Mouse (Mus musculus) neural tube, embryonic 14.5 days (tissue): Measurements from ENCODE around the gene Tcl1b3. TPM values are rescaled to one million over a fixed set of nuclear protein-coding genes. Genes with fewer than 3 reads are reported as not detected.

ENCODE experiments used
- ATAC-seq: fragments of 200-750 bp; cut with Nextera tagmentation; 2 replicates; pipeline ENCODE4 v1.8.0; 2017; ENCODE audit warnings: low read depth, mild to moderate bottlenecking, moderate TSS enrichment, moderate library complexity
- H3K27ac ChIP-seq: fragments of 300-500 bp; sonication (generic); 2 replicates; pipeline ENCODE4 v1.5.1; 2014; ENCODE audit warnings: low read depth, mild to moderate bottlenecking, control low read depth, low read length, moderate library complexity, mixed read lengths
- H3K27me3 ChIP-seq: fragments of 300-500 bp; sonication (generic); 2 replicates; pipeline ENCODE4 v1.6.1; 2014; ENCODE audit warnings: low read length; ENCODE audit not compliant: control insufficient read depth, insufficient read depth
- H3K36me3 ChIP-seq: fragments of 300-500 bp; sonication (generic); 2 replicates; pipeline ENCODE4 v1.6.1; 2014; ENCODE audit warnings: low read length, mixed read lengths; ENCODE audit not compliant: control insufficient read depth, insufficient read depth
- H3K4me1 ChIP-seq: fragments of 300-500 bp; sonication (generic); 2 replicates; pipeline ENCODE4 v1.6.1; 2014; ENCODE audit warnings: low read length; ENCODE audit not compliant: control insufficient read depth, insufficient read depth
- H3K4me2 ChIP-seq: fragments of 300-500 bp; sonication (generic); 2 replicates; pipeline ENCODE4 v1.6.1; 2014; ENCODE audit warnings: mild to moderate bottlenecking, low read depth, low read length, control low read depth
- H3K4me3 ChIP-seq: fragments of 300-500 bp; sonication (generic); 2 replicates; pipeline ENCODE4 v1.5.1; 2014; ENCODE audit warnings: low read depth, low read length, control low read depth, mixed read lengths
- H3K9ac ChIP-seq: fragments of 300-500 bp; sonication (generic); replicated peaks from 2 replicates; pipeline ENCODE4 v1.6.1; 2014; ENCODE audit warnings: low read depth, mild to moderate bottlenecking, control low read depth, low read length, mixed read lengths
- H3K9me3 ChIP-seq: fragments of 300-500 bp; sonication (generic); 2 replicates; pipeline ENCODE4 v1.6.1; 2016; ENCODE audit warnings: low read length; ENCODE audit not compliant: control insufficient read depth
- WGBS: fragments of 180-500 bp; shearing (Covaris S2); extraction: QIAGEN DNeasy Blood & Tissue Kit; methylation state at CpG from one replicate; pipeline ENCODE4 v1.1.7; 2014; 5-methylcytosine and 5-hydroxymethylcytosine counted together
- polyA plus RNA-seq: library from polyadenylated mRNA; unstranded; fragments of >200 nt; fragmentation: Nextera tagmentation; extraction: Ambion mirVana; gene quantifications from 2 replicates; pipeline ENCODE4 v1.2.1, GENCODE M21; 2014

Gene Tcl1b3
- polyA plus RNA-seq, 1 experiment from 2014 or later: not detected

DNA sequence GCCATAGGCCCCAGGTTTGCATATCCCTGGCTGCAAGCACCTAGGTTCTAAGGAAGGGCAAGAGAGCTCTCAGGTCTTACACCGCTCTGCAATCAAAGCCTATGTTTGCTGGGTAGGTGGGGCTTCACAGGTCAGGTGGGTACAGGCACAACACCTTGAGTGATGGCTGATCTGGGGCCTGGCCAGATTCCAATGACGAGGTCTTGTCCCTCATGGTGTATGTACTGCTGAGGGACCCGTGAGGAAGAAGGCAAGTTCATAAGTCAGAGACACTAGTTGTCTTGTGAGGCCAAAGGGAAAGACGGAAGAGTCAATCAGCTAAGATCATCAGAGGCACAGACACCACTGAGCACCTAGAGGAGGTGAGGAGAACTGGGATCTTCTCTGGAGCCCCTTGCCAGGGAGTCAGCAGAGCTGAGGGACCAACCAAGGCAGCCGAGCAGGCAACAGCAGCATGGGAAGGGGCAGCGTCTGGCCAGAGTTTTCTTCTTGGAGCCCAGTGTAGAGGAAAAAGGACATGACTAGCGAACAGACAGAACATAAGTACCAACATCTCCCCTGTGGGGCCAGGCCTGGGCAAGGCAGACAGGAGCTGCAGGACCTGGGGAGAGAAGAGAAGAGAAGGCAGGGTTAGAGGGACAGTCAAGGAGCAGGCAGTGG, 26.4 kb downstream of the Tcl1b3 start:
- 90% methylated on average over 7 of the region's 7 CpGs for WGBS

DNA sequence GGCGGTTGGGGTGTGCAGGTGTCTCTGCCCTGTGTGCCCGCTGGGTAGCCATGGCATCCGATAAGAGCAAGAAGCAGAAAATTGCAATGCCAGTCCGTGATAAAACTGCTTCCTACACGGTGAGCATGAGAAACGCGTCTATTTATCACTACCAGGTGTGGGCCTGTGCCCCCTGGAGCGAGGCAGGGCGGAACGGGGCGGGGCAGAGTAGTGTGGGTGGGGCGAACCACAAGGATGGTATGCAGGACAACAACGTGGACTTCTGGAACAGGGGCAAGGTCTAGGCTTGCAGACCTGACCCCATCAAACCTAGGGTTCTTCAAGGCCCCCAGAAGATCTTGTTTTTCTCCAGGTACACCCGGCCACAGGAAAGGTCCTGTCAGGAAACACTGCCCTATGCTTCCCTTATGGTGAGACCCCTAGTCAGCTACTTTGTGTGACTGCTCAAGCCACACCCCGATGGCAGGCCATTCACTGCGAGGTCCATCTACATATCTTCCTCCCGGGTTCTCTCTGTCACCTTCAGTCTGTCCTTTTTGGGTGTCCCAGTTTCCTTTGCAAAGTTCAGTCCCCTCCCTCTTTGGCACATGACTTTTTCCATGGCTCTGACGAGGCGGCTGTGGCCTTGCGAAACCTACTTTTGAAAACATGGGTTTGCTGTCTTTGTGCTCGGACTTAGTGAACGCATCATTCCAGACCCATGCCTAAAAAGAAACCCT, 31.9 kb downstream of the Tcl1b3 start, which contains the start of gene Tcl1:
Gene Tcl1 (minus strand): TSS at position 193 of the 719 bp plus-strand sequence.
- Histone ChIP-seq H3K4me2 (no peak within 1 kb of the TSS), H3K27ac (no peak within 1 kb of the TSS), H3K9me3 (no peaks in the 10 kb centered on the region), H3K4me3 (no peak within 1 kb of the TSS), H3K9ac (no peak within 1 kb of the TSS), H3K4me1 (no peaks in the 10 kb centered on the region), H3K36me3 (no peaks in the 10 kb centered on the region), H3K27me3 (no peaks in the 10 kb centered on the region)
- 94% methylated on average over 22 of the region's 22 CpGs for WGBS
- no peak for ATAC-seq

More for the DNA sequence above, 26.4 kb downstream of the Tcl1b3 start:
- Histone ChIP-seq H3K4me2 (no peak overlapping the region), H3K27ac (no peak overlapping the region), H3K36me3 (no peaks in the 10 kb centered on the region), H3K4me3 (no peak overlapping the region), H3K9me3 (no peaks in the 10 kb centered on the region), H3K27me3 (no peaks in the 10 kb centered on the region), H3K4me1 (no peaks in the 10 kb centered on the region), H3K9ac (no peak overlapping the region)
- ATAC-seq: no peak

GRCm38 (mm10) chr12:105224621-105225320, 33.9 kb downstream of the Tcl1b3 start:
- Histone ChIP-seq H3K27me3 (no peaks in the 10 kb centered on the region), H3K4me1 (no peaks in the 10 kb centered on the region), H3K27ac (no peak overlapping the region), H3K9ac (no peak overlapping the region), H3K36me3 (no peaks in the 10 kb centered on the region), H3K4me2 (no peak overlapping the region), H3K9me3 (no peaks in the 10 kb centered on the region), H3K4me3 (no peak overlapping the region)
- ATAC-seq: no peak
- WGBS: 40% methylated on average over 16 of the region's 16 CpGs

GRCm38 (mm10) chr12:105234362-105234761, 43.5 kb downstream of the Tcl1b3 start:
- WGBS: 65% methylated on average over 11 of the region's 11 CpGs
- H3K27me3 ChIP-seq: no peaks in the 10 kb centered on the region
- no peak overlapping the region for H3K27ac ChIP-seq
- no peak overlapping the region for H3K9ac ChIP-seq
- H3K4me2 ChIP-seq: no peak overlapping the region
- no peak for ATAC-seq
- H3K4me3 ChIP-seq: no peak overlapping the region
- H3K9me3 ChIP-seq: no peaks in the 10 kb centered on the region
- no peaks in the 10 kb centered on the region for H3K36me3 ChIP-seq
- H3K4me1 ChIP-seq: no peaks in the 10 kb centered on the region

DNA sequence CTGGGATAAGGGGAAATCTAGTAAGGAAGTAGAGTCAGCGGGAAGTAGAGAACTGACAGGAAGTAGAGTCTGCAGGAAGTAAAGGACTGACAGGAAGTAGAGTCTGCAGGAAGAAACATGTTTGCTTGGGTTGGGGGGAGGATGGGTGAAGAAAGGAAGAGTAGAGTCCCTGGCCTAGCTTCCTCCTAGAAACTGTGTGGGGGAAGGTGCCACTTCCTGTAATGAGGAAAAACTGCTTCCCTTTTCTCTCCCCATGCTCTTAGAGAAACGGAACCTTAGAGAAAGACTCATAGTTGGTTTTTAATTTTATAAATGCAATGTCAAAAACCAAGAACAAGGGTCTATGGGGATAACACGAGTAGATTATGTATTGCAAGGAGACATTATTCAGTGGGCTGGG, 44.2 kb downstream of the Tcl1b3 start:
- Histone ChIP-seq H3K4me3 (no peak overlapping the region), H3K36me3 (no peaks in the 10 kb centered on the region), H3K27me3 (no peaks in the 10 kb centered on the region), H3K9ac (no peak overlapping the region), H3K4me1 (no peaks in the 10 kb centered on the region), H3K4me2 (no peak overlapping the region), H3K27ac (no peak overlapping the region), H3K9me3 (no peaks in the 10 kb centered on the region)
- no peak for ATAC-seq
- 86% methylated on average over 3 of the region's 3 CpGs for WGBS

- no peak for ATAC-seq
- H3K27me3 ChIP-seq: no peaks in the 10 kb centered on the region
- H3K4me1 ChIP-seq: no peaks in the 10 kb centered on the region
- H3K9me3 ChIP-seq: no peaks in the 10 kb centered on the region
- no peak overlapping the region for H3K9ac ChIP-seq
- H3K36me3 ChIP-seq: no peaks in the 10 kb centered on the region
- H3K4me2 ChIP-seq: no peak overlapping the region
- 52% methylated on average over 9 of the region's 9 CpGs for WGBS
- no peak overlapping the region for H3K4me3 ChIP-seq
- no peak overlapping the region for H3K27ac ChIP-seq
Observed at GRCm38 (mm10) chr12:105239060-105239459, 48.2 kb downstream of the Tcl1b3 start.

Other genes with a start within 250 kb of the Tcl1b3 start
- 0.23 and 0.26 TPM in 2 replicates for gene Syne3, start 181.2 kb upstream of the Tcl1b3 start, polyA plus RNA-seq
- gene Glrx5, start 158.4 kb upstream of the Tcl1b3 start, polyA plus RNA-seq: 190 and 200 TPM in 2 replicates
- not detected in 2 replicates for gene Tcl1b2, start 45.0 kb upstream of the Tcl1b3 start, polyA plus RNA-seq
- gene Tcl1b1, start 31.4 kb upstream of the Tcl1b3 start, polyA plus RNA-seq: not detected in 2 replicates
- not detected in 2 replicates for gene Tcl1b5, start 14.7 kb upstream of the Tcl1b3 start, polyA plus RNA-seq
- not detected in 2 replicates for gene Tcl1b4, start 10.9 kb downstream of the Tcl1b3 start, polyA plus RNA-seq
- gene Tcl1, start 31.8 kb downstream of the Tcl1b3 start, polyA plus RNA-seq: not detected in 2 replicates
- 19.7 and 29.9 TPM in 2 replicates for gene Tunar, start 142.8 kb downstream of the Tcl1b3 start, polyA plus RNA-seq